Mouse (Mus musculus): ENCODE measurements at regions not wholly inside any gene's neighbourhood (a gene's known extent, or its start where the extent isn't known, plus 50 kb on each side); places are given as distances from the start of the nearest gene placed in this dataset.

- no peak for DNase-seq (ENCODE audit: extremely low spot score in 1 of 2, low spot score in 2 of 2)
- intact Hi-C loops (cut with DNase I) = no loop called here
Measured at GRCm38 (mm10) chr10:113034356-113034755, 105.6 kb upstream of the Atxn7l3b start.

DNA sequence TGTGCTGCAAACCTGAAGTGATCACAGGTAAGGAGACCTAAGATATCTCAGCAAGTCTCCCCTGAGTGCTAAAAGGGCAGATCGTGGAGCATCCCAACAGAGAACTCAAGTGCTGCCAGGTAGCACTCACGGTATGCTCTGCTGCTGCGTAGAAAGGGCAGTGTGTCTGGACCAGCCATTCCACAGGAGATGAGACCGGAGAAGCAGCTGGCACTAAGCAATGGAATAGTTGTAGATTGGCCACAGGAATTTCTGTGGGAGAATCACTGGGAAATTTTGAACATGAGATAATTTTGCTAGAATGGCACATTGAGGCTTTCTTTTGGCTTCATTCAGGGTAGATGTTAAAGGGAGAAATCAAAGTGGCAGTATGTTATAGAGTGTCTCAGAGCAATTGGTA, 104.1 kb upstream of the Atxn7l3b start:
- intact Hi-C loops (cut with DNase I) = no loop called here
- no peak for DNase-seq (ENCODE audit: extremely low spot score in 1 of 2, low spot score in 2 of 2)

DNA sequence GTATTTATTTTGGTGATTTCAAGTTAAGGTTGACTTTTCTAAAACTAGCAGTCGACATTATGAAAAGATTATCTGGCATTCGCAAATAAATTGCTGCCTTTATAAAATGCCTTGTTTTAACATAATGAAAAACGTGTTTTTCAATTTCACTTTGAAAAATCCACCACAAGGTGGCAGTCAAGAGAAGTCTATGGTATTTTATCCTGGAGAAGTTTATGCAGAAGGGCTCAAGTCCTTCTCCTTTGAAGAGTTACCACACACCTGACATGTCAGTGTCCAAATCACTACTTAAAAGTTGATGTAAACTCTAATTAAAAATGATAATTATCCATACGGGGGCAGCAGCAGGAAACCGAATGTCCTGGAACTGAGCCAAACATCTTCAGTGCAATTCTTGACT, 98.5 kb upstream of the Atxn7l3b start:
- peak in 1 of 2 experiments; percentile 51 for DNase-seq (ENCODE audit: extremely low spot score in 1 of 2, low spot score in 2 of 2)
- intact Hi-C loops (cut with DNase I) = loop anchor here (10.0 kb wide), 1 partner anchor 1778 kb away; the partner anchor contains the start of gene Trhde

- no peak for DNase-seq (ENCODE audit: extremely low spot score in 1 of 2, low spot score in 2 of 2)
- intact Hi-C loops (cut with DNase I) = loop anchor here (10.0 kb wide), 1 partner anchor 1780 kb away; the partner anchor contains the start of gene Trhde
Measured at GRCm38 (mm10) chr10:113024633-113025032, 95.8 kb upstream of the Atxn7l3b start.

GRCm38 (mm10) chr10:113009124-113009523, 80.3 kb upstream of the Atxn7l3b start:
- intact Hi-C loops (cut with DNase I) = no loop called here
- DNase-seq (ENCODE audit: extremely low spot score in 1 of 2, low spot score in 2 of 2) = no peak

DNA sequence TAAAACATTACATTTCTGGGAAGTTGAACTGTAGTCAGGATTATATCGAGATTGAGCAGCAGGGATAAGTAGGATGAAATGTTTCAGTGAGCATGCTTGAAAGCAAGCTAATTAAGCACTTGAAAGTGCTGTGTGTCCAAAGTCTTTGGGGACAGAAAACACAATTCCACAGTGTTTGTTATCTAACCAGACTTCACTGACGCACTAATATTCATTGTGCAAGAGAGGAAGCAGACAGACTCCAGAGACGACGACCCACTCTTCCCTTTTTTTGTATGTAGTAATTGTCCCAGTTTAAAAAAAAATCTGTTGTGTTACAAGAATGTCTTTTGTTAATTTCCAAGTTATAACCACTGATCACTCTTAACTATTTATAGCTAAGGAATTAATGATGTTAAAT, 61.9 kb upstream of the Atxn7l3b start:
- no peak for DNase-seq (ENCODE audit: extremely low spot score in 1 of 2, low spot score in 2 of 2)
- intact Hi-C loops (cut with DNase I) = no loop called here

DNA sequence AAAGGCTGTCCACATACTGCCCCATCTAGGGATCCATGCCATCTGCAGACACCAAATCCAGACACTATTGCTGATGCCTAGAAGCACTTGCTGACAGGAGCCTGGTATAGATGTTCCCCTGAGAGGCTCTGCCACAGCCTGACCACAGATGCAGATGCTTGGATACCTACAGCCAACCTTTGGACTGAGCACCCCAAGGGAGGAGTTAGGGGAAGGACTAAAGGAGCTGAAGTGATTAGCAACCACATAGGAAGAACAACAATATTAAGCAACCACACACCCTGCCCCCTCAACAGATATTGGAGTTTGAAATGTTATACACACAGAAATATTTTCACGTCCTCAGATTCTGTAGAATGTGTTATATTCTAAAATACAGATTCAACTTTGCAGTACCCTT, 53.9 kb upstream of the Atxn7l3b start:
- DNase-seq (ENCODE audit: extremely low spot score in 1 of 2, low spot score in 2 of 2) = no peak
- intact Hi-C loops (cut with DNase I) = no loop called here
